Mouse (Mus musculus): ENCODE measurements around the gene Mrpl20.

The Mrpl20 gene

GRCm38 (mm10) chr4:155802741-155803339 is at the start of gene Mrpl20:
TSS of gene Mrpl20 (plus strand) at chr4:155802878.
- DNase-seq, result no peak

- DNase-seq, result no peak
These were observed 45.7 kb upstream of the Mrpl20 start for GRCm38 (mm10) chr4:155757011-155757410.

DNA sequence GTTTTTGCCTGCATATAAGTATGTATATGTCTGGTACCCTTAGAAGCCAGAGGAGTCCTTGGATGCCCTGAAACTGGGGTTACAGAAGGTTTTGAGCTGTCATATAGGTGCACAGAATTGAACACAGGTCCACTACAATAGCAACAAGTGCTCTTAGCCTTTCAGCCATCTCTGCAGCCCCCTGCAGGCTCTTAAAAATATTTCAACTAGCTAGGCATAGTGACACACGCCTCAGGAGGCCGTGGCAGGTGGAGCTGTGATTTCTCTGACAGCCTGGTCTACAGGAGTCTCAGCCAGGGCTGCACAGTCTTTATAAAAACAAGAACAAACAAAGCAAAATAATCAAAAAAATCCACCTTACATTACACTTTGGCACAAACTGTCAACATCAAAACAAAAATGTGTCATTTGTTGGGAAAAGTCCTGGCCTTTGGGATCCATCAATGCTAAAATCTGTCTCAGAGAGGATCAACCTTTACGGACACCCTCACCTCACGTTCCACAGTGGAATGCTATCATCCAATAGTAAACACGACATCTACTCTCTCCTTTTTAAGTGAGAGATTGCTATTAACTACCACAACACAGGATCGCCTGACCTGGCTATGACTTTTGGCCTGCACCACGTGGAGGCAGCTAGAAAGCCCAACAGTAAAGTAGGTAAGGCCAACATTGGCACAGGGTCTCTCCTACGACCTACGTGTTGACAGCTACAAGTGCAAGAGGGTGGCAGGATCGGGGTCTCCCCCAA is 42.6 kb upstream of the Mrpl20 start:
- peak; percentile 45 to 65 for DNase-seq

DNA sequence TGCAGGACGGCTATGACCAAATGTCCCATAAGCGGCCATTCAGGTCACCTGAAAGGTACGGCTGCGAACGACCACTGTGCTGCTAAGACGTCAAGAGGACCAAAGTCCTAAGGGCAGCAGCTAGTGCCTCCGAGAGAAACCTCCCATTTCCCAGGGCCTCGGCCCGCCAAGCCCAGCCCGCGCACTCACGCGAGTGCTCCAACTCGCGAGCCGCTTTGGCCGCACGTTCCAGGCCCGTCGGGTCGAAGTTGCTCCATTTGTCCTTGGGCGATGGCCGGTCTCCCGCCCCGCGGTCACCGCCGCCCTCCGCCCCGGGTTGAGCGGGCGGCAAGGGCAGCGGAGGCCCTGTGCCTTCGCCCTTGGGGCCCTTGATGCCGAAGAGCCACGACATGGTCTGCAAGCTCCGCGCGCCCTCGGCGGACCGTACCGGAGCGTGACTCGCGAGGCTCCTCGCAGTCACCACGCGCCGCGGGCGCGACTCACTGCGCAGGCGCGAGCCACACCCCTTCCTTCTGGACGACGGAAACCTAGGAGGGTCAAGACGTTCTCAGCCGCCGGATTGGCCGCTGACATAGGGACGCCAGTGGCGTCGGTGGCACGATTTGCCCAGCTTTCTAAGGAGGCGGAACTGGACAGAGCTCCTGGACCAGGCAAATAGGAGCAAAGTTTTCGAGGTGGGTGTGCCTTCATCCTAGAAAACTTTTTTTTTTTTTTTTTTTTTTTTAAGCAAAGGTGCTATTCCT is 41.9 kb upstream of the Mrpl20 start, which contains the start of gene Atad3a:
Gene Atad3a, minus strand, starts transcription at position 481 of the 743 bp plus-strand sequence.
- peak; percentile 99 for DNase-seq

DNA sequence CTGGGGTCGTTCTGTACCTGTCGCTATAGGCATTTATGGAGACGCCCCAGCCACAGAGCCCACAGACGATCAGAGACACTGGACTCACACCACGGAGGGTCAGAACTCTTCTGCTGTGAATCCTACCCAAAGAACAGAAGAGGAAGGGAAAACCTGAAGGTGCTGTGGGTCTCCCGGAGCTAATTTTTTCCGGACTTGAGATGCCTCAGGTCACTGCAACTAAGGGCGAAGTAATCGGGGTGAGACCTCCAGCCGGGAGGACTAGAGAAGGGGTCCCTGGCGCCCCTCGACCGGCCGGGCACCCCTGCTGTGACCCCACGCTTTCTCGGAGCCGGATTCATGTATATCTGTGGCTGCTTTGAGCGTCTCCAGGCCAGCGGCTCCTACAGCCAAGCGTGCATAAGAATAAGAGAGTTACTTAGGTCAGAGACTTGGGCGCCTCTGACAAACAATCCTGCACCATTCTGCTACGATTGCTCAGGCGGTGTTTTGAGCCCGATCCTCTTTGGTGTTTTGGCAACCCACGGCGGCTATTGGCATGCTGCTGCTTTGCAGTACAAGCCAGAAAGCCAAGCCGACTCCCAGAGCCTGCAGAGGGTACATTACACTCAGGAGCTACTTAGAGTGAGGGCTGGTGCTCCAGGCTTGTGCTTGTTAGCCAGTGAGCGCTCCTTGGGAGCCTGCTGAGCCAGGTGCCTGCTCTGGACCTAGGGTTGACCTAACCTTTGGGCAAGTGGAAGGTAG is 41.1 kb upstream of the Mrpl20 start:
- DNase-seq, result peak; percentile 38 to 58

DNA sequence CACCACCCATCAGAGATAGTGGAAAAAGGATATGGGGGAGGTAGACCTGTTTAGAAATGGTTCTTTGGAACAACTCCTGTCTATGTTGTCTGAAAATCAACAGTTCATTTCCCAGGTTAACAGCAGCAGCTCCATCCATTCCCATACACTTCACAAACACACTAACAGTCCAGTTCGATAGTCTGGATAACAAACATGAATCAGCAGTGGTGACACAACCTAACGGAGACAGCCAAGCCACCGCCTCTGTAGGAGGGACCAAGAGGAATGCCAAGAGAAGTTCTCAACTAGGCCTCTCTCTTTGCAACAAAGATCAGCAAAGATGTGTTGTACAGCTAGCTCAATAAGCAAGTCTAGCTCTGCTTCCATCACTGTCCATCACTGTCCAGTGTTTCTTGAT is 40.3 kb upstream of the Mrpl20 start:
- DNase-seq, result no peak

GRCm38 (mm10) chr4:155769496-155769879 is 33.2 kb upstream of the Mrpl20 start:
- DNase-seq, result no peak

DNA sequence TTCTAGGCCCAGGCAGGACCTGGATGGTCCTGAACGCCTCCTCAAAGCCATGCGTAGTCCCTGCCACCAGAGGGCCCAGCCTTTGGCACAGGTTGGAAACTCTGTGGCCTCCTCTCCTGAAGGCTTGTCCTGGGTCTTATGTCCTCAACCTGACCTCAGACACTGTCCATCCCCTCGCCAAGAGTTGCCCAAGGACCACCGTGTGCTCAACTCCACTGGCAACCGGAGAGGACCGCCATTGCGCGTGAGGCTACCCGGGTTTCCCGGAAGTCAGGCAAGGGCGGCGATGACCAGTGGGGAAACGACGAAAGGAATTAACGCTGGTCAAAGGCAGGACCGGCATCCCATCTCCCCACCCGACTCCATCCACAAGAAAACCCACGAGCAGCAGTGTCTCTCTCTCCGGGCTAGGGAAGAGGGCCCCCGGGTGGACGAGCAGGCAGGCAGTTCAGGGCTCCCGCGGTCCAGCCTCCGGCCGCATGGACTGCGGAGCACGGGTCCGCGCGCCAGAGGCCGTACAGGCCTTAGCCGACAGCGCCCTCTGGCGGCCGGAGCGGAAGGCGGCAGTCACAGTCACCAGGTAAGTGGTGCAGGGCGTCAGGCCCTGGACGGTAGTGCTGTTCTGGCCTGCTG is 32.7 kb upstream of the Mrpl20 start:
- peak; percentile 98 for DNase-seq

GRCm38 (mm10) chr4:155770626-155771025 is 32.1 kb upstream of the Mrpl20 start:
- DNase-seq, result no peak

GRCm38 (mm10) chr4:155771706-155772105 is 31.0 kb upstream of the Mrpl20 start:
- DNase-seq, result no peak

DNA sequence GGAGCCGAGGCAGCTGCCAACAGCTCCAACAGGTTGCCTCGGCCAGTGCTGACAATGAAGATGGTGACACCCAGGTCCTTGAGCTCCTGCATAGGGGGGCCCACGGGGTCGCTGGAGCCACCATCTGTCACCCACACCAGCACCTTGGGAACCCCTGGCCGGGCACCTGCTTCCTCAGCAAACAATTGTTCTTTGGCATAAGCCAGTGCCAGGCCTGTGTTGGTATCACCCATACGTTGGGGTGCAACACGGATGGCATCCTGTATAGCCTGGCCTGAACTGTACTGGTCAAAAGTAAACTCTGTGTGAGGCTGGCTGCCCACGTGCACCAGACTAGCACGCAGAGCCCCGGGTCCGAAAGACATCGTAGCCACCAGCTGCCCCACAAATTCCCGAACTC is 29.9 kb upstream of the Mrpl20 start:
- DNase-seq, result no peak

DNA sequence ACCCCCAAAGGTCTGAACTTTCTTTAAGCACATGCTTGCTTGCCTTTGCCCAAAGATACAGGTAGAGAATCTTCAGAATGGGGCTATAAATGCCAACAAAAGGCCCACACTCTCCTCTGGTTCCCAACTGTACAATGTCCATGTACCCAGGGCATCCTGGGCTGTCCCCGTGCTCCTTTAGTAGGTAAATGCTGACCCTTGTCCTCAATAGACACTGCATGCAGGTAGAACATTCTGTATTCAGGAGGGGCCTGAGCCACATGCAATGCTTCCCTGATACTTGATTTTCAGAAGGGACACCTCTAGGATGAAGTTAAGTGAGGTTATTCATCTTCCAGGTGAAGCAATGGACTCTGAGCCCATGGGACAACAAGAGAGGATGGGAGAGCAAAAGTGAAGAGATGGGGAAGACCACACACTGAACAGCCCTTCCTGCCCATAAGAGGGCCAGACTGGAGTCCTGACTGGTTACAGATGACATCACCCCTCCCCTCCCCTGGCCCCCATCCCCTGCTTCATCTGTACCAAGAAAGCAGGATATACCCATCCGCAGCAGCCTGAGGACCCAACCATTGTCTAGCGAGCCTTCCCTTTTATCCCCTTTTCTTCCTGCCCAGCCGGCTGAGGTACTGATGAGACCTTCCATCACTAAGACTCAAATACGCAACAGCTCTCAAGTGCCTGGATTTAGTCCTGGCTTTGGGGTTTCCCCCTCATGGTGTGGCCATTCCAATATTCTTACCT is 29.2 kb upstream of the Mrpl20 start:
- DNase-seq, result no peak

DNA sequence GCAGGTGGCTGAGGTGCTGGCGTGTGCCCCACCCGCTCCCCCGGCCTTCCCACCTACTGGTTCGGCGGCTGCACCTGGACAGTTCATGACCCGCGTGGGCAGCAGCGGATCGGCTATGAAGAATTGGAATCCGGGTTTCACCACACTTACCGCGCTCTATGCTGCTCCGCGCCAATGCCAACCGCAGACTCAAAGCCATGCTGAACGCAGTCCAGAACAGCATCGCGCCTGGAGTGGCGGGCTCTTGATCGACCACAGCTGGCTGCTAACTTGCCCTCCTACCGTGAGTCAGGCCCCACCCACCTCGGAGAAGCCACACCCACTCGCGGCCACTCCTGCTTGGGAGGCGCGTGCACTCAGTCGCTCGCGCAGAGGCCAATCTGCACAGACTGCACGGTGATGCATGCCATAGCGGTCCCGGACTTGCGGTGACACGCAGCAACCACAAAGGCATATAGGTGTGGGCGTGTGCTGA is 28.4 kb upstream of the Mrpl20 start, which contains the start of gene Vwa1:
Gene Vwa1, minus strand, starts transcription at position 419 of the 475 bp plus-strand sequence.
- DNase-seq, result peak; percentile 84 to 90

GRCm38 (mm10) chr4:155774971-155775740 is 27.5 kb upstream of the Mrpl20 start:
- DNase-seq, result peak; percentile 80 to 82

DNA sequence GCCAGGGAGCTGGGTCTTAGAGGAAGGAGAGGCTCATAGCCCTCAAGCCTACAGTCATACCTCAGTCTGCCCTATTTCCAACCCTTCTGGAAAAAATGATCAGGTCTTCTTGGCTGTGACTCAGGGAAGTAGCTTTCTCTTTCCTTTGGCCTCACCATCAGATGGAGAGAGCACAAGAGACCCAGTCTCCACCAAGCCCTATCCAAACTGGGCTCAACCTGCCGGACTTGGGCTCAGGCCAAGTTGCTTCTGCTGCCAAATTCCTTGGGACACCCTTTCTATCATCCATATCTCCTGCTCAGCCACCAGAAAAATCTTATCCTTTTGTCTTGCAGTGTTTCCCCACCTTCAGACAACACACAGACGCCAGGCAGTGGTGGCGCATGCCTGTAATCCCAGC is 26.8 kb upstream of the Mrpl20 start:
- DNase-seq, result peak; percentile 86 to 88

DNA sequence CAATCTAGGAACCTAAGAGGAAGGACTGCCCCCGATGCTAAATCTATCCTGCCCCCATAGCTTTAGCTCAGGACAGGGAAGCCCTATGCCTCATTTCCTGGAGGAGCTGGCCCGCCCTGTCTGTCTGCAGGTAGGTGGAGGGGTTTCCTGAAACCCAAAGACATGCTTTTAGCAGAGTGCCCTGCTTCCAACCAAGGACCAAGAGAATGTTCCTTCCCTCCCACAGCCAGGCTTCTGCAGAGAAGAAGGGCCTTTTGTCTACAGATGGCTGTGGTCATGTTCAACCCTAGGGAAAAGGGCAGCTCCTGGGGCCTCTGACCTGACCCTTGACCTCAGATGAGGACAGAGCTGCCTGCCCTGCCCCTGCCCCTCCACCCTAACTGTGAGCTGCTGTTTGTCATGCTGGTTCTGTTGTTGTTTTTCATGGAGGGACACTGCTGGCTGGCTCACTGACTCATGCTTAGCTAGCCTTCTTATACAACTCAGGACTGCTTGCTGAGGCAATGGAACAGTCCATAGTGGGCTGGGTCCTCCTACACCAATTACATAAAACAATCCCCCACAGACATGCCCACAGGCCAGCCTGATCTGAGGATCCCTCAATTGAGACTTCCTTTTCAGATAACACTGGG is 25.9 kb upstream of the Mrpl20 start:
- DNase-seq, result no peak

DNA sequence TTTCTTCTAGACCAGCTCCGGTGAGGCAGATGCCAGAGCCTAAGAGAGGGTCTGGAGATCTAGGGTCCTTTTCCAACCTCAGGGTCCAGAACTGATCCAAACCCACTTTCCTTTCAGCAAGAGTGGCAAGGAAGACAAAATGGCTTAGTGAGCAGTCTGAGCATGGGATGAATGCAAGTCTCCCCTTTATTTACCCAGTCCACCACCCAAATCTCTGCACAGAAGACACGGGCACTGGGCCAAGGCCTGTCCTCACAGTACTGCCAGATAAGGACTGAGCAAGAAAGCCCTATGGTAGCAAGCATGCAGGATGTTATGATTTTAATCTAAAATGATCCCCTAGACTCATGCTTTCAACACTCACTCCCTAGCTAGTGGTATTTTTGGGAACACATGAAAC is 24.9 kb upstream of the Mrpl20 start:
- DNase-seq, result peak in 1 of 2 experiments; percentile 56

GRCm38 (mm10) chr4:155779498-155779897 is 23.2 kb upstream of the Mrpl20 start:
- no peak for DNase-seq

DNA sequence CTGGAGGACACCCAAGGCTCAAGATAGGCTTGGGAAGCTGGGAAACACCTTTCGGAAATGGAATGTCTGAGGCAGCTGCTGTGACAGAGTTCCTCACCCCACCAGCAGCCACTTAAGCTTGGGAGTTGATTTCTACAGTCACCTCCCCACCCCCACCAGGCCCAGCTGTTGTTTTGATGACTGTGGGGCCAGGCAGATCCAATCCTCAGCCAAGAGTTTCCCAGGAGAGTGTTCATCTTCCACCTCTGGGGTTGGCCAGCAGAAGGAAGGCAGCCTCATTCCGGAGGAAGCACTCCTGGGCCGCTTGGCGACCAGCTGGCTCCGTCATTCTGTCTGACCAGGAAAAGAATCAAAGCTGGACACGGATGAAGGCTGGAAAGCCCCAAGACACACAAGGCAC is 21.8 kb upstream of the Mrpl20 start:
- DNase-seq, result no peak

GRCm38 (mm10) chr4:155783486-155784080 is 19.1 kb upstream of the Mrpl20 start:
- DNase-seq, result no peak

Measured in cerebellum, postnatal 14 days (tissue).